Mouse (Mus musculus): ENCODE measurements at regions not wholly inside any gene's neighbourhood (a gene's known extent, or its start where the extent isn't known, plus 50 kb on each side); places are given as distances from the start of the nearest gene placed in this dataset.
A peak's percentile ranks its signal among the peaks of the same experiment; 100 is the strongest.

DNA sequence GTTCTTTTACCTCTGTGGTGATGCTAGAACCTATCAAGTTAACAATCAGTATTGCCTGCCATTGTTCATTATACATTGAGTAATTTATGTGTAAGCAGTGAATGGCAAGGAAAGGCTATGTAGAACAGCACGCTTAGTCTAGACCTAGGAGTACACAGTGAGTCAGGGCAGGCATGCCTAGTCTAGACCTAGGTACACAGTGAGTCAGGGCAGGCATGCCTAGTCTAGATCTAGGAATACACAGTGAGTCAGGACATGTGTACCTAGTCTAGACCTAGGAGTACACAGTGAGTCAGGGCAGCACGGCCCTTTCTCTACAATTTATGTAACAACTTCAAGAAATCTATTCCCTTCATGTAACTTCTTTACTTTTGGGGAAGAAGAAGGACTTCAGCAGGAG, 347.2 kb downstream of the Tmem232 start:
- no peak for ATAC-seq (ENCODE audit: low TSS enrichment)

DNA sequence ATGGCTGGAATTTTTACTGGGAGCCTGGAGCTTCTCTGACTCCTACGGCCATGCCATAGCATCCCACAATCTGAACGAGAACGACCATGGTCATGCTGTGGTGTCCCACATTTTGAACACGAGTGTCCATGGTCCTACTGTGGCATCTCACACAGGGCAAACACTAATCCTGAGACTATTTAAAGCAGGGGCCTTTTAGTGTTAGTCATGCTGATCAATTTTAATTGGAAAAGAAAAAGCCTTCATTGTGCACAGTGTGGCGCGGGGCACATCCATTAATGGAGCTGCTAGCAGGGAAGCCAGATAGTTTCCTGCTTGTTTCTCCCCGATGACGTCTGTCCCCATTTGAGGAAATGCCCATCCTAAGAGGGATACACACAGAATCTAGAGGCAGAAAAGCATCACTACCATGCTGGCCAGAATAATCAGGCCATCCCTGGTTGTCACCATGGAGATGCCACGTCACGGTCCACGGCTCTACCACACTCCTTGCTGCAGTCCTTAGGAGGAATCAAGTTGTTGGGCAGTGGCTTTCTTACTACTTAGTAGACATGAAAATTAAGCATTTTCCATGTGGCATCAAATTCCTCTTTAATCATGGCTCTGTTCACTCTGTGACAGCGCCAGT, 348.0 kb downstream of the Tmem232 start:
- ATAC-seq (ENCODE audit: low TSS enrichment) = no peak

DNA sequence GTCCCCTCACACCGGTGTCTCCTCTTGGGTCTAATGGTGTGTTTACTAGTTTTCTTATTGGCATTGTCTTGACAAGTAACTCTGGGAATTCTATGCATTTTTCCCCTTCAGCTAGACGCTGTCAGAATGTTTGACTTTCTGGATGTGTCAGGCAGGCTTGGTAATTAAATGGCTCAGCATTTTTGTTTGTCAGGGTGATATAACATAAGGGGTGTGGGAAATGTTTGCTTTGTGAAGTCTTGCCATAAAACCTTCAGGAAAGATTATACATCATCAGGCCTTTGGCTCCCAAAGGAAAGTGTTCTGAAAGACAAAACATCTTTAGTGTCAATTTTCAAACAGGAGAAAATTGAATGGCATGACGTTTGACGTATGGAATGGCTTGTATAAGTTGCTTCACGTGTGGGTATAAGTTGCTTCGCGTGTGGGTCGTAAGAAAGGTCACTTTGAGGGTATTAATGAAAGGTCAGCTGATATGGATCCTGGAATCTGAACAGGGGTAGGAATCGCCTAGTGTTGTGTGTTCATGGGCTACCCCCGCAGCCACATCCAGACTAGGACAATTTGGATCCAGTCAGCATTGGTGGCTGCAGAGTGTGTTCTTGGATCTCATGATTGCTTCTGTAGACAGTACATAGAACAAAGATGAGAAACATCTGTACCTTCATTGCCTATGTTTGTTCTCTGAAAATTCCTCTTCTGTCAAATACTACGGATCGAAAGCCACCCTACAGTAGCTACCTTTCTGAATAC, 349.6 kb downstream of the Tmem232 start:
- ATAC-seq (ENCODE audit: low TSS enrichment) = no peak

DNA sequence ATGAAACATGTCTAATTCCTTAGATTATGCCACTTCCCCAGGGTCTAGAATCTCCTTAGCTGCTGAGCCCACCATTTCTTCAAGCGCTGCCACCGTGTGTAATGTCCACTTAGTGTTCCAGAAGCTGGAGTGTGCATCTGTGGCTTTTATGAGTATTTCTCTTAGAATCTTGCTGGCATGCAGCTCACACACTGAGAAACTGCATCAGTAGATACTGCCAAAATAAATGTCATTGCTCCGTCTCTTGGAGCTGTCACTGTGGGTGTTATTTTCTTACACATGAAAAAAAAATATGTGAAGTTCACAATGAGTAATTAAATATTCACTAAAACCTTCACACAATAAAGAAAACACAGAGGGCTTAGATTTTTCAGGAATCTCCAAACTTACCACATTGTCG, 345.3 kb upstream of the 4930583I09Rik start:
- ATAC-seq (ENCODE audit: low TSS enrichment) = peak; percentile 73

DNA sequence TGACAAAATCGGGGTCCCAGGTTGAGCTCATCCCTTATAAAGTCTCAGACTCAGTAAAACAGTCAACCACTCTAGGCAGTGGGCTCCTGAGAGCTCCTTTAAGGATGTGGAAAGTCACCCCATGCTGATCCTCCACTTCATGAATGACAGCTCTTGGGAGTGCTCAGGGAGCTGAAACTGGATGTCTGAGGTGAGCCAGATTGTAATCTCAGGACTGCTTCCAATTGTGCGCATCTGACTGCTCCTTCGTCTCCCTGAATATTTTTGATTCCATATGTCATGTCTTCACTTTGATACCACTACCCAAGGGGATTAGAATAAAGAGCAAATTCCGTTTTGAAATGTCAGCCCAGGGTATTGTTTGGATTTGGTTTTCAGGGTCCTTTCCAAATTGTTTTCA, 339.9 kb upstream of the 4930583I09Rik start:
- ATAC-seq (ENCODE audit: low TSS enrichment) = no peak

DNA sequence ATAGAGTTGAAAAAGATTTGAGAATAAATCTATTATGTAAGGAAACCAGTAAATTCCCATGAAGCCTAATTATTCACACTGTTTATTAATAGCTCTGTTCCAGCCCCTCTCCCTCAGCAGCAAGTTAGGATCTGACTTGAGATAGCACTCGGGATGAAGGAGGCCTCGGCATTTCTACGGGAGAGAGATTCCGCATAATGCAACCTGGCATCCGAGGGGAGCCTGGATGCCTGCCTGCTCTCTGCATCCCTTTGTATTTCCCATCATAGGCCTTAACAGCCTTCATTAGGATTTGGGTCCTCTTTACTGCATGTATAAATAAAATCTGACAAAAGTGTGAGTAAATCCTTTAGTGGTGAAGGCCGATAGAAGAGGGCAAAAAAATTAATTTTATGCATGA, 338.2 kb upstream of the 4930583I09Rik start:
- no peak for ATAC-seq (ENCODE audit: low TSS enrichment)

DNA sequence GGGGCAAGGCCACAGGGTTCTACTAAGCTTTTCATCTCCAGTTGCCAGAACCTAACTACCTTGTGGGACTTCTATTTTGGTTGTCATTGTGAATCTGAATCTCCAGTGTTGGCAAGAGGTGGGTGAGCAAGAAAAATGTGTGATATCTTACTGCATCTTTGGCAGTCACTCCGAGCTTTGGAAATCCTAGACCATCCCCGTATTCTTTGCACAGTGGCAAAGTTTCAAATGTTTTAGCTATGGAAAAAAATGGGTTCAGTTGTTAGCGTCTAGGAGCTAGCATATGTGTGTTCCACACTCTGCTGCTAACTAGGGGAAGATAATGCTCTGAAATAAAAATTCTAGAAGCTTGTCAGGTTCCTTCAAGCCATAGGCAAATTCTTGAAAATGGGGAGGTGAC, 337.4 kb upstream of the 4930583I09Rik start:
- peak; percentile 84 for ATAC-seq (ENCODE audit: low TSS enrichment)

DNA sequence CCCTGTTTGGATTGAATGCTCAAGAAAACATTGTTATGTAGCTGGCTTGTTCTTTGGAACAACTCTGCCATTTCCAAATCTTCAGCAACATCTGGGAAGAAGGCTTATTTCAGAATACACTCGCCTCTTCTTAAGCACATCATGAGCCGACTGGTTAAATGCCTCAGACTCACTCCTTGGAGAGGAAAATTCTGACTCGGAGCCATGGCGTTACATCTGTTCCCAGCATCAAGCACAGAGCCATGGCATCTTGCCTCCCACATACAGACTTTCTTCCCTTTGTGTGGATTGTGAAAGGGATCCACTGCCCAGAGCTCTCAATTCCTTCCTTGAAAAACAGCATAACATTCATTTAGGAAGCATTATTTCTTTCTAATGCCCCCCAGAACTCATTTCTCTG, 334.8 kb upstream of the 4930583I09Rik start:
- ATAC-seq (ENCODE audit: low TSS enrichment) = peak; percentile 94

DNA sequence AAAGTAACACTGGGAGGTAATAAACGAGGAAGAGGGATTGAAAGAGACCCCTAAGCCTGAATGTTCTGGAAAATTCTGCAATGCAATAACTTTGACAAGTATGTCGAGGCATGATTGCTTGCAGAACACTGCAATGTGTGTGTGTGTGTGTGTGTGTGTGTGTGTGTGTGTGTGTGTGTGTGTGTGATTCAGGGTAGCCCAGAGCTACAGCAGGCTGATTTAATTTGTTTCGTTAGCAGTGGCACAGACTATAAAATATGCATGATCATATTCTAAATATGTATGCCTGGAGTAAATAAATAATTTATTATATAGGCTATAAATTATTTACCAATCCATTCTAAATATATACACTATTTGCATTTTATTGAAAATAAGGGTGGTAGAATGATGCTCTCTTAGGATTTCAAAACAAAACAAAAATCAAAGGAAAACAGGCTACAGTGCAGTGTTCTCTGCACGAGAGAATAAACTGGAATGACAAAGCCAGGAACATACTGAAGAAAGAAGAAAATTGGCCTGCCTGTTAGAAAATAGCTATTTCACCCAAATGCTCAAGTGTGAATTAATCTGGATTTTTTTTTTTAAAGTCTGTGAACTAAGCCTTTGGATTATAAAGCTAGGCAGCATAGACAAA, 334.2 kb upstream of the 4930583I09Rik start:
- ATAC-seq (ENCODE audit: low TSS enrichment) = no peak; the same call in 1 of the 2 replicates

DNA sequence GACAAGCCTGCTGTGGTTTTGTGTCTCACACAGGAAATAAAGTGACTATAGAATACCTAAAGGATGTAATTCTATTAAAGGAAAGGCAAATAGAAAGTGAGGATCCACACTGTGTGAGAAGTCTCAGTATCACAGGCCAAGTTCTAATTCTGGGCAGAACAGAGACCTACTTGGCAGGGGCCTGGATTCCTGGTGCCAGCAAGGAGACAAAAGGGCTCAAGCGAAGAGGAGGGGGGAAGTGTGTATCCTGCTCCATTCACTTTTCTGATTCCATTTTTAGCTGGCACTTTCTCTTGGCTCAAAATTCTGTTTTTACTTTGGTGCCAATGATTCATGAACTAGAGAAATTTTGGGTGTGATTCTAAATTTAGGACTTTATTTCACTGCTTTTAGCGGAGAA, 310.5 kb upstream of the 4930583I09Rik start:
- ATAC-seq (ENCODE audit: low TSS enrichment) = peak; percentile 95

DNA sequence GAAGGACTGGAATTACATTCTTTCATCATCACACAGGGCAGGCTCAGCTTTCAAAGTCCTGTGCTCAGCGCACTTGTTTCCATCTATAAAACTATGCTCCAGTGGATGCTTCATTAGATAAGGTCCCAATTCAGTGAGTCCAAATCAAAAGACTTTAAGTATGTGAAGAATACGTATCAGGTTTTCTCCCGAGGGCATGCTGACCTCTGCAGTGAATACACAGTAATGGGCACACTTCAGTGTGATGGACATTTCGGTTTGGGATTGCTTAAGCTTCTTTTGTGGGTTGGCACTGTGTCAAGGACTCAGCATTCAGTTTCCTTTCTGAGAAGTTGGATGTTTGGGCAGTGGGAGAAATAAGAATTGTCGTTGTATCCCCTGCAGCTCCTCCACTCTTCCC, 278.8 kb upstream of the 4930583I09Rik start:
- no peak for ATAC-seq (ENCODE audit: low TSS enrichment)

DNA sequence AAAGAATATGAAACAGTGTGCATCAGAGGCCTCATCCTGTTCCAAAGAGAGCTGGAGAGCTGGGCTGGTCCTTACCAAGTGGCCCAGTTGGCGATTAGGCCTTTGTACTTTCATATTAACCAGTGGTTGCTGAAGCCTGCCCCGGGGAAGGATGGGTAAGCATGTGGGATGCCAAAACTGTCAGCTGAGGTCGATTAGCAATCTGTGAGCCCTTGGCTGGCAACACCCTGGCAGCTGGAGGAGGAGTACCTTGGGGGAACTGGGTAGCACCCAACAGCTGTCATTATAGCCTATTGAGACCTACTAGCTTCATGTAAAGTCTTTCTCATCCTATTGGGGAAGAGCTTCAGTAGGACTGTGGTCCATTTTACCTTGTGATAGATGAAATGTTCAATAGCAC, 277.2 kb upstream of the 4930583I09Rik start:
- no peak for ATAC-seq (ENCODE audit: low TSS enrichment)

DNA sequence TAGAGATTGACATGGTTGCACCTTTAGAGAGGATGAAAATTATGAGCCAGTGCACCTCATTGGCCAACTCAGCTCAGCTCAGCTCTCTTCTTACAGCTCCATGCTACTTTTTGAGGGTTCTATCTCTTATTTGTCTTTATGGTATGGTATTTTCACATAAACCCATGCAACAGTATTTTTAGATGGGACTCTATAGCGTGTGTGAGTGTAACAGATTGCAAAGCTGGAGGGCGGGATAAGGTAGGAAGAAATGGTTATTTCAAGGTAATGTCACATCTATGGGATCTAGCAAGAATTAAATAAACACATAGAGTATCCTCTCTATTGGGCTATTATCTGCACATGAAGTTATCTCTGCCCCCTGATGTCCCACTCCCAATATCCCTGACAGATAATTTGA, 269.8 kb upstream of the 4930583I09Rik start:
- peak; percentile 93 for ATAC-seq (ENCODE audit: low TSS enrichment)

DNA sequence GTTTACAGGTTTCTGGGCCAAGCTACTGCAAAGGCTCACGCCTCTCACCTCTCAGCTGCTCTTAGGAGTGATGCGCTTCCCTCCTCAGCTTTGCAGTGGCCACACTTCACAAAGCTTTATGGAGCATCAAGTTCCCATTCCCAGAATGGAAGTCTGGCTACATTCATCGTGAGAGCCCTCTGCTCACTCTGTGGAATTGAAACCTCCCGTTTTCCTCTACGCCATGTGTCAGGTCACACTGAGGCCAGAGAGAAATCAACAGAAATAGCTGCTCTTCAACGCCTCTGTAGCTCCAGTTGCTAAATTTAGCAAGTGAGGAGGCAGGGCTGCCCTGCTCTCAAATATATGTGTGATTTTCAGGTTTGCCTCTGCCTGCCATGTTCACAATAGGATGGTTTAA, 265.3 kb upstream of the 4930583I09Rik start:
- ATAC-seq (ENCODE audit: low TSS enrichment) = no peak

DNA sequence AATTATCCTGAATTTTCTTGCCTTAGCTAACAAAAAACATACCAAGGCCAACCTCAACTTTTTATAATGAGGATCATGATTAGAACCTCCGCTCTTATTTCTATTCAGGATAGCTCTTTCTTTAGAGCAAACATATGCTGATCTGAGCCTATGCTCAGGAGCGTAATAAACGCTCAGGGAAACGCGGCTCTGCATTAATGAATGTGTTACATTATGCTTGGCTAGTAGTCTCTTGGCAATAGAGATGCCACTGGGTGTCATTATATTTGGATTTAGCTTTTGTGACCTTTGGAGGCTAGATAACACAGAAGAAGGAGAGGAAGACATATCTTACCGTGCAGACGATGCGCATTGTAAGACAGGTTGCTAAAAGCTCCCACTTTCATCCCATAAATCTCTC, 246.4 kb upstream of the 4930583I09Rik start:
- no peak for ATAC-seq (ENCODE audit: low TSS enrichment)

DNA sequence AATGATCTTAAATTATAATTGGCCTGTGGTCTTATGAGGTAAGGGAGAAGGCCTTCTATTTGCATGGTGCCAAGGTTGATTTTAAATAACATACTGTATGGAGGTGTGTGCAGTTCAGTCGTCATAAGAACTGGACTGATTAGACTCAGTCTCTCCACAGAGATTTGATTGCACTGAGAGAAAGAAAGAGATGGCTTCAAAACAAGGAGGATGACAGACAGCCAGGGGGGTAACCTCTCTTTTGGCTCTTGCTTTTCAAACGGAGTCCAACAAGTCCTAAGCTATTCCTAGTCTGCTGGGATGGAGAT, 245.9 kb upstream of the 4930583I09Rik start:
- no peak for ATAC-seq (ENCODE audit: low TSS enrichment)

DNA sequence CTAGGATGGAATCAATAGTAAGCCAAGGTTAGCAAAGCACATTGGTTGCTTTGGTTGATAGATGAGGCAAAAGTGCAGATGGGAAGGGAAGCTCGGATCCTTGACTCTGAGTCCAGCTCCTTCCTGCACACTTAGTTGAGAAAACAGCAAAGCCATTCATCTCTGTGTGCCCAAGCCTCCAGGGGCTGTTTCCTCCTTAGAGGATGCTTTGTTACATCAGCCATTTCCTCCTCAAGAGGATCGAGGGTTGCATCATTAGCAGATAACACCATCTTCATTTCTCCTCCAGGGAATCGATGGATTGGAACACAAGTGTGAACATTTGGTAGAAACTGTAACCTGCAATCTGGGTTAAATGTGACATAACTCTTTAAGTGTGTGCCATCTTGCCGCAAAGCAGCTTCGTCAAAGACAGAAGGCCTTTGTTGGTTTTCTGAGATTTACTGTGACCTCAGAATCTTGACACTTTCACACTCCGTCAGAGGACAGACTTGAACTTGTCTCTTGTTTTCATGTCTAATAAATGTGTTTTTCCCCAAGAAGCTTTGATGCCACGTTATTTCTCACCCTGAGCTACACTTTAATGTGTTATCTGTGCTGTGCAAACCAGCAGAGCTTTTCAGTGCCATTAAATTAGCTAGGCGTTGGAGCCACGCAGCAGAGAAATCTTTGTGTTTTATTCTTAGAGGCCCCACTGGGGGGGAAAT, 245.4 kb upstream of the 4930583I09Rik start:
- no peak for ATAC-seq (ENCODE audit: low TSS enrichment)

DNA sequence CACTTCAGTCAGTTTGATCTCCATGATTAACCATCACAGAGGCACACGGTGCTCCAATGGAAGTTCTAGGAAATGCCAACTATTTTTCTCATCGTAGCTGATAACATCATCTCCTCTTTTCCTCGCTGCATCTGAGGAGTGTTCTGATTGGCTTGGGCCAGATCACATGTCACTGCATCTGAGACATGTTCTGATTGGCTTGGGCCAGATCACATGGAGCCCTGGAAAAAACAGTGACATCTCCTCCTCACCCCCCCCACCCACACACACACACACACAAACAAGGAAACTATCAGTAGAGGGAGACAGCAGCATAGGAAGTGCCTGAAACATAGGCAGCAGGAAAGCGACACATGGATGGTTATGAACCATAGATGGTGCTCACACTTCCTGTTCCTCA, 239.0 kb upstream of the 4930583I09Rik start:
- no peak for ATAC-seq (ENCODE audit: low TSS enrichment)

DNA sequence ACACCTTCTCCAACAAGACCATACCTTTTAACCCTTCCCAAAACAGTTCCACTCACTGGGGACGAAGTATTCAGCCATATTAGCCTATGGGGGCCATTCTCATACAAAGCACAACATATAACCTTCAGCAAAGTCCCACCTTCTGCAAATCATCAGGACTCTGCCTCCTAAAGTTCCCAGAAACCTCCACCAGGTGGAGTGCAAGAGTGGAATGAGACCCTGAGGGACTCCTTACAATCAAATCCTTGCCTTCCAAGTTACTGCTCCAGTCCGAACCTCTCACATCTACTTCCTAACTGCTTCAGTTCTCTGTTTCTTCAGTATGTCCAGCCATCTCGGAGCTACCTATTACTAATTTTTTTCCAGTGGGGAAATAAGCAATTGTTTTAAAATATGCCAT, 235.2 kb upstream of the 4930583I09Rik start:
- peak; percentile 69; the same call in 1 of the 2 replicates for ATAC-seq (ENCODE audit: low TSS enrichment)

DNA sequence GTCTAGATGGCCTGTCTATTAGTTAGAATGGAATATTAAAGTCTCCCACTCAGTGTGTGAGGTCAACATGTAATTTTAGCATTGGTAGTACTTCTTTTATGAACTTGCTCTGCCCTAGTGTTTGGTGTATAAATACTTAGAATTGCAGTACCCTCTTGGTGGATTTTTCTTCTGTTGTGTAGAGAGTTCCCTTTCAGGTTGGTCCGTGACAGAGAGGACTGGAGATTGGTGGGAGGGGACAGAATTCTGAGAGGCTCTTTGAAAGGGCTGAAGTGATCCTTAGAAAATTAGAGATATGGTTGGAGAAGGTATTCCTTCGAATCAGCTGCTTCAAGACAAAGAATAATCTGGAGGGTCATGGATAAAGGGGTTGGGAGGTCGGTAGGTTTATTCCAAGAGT, 230.3 kb upstream of the 4930583I09Rik start:
- ATAC-seq (ENCODE audit: low TSS enrichment) = no peak

DNA sequence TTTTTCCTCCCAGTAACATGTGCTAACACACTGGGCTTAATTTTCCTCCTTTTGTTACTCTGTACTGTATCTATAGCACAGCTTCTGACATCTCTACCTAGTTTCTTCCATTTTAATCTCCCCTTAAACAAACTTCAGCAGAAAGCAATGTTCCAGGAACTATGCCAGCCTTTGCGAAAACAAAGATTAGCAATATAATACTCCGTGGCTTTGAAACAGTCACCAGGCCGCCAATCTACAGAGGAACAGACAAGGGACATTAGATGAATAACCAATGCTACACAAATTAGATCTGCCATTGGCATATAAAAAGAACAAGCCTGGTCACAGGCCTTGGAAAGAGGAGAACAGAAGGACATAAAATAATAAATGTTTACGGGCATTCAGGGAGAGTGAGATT, 220.2 kb upstream of the 4930583I09Rik start:
- no peak for ATAC-seq (ENCODE audit: low TSS enrichment)

DNA sequence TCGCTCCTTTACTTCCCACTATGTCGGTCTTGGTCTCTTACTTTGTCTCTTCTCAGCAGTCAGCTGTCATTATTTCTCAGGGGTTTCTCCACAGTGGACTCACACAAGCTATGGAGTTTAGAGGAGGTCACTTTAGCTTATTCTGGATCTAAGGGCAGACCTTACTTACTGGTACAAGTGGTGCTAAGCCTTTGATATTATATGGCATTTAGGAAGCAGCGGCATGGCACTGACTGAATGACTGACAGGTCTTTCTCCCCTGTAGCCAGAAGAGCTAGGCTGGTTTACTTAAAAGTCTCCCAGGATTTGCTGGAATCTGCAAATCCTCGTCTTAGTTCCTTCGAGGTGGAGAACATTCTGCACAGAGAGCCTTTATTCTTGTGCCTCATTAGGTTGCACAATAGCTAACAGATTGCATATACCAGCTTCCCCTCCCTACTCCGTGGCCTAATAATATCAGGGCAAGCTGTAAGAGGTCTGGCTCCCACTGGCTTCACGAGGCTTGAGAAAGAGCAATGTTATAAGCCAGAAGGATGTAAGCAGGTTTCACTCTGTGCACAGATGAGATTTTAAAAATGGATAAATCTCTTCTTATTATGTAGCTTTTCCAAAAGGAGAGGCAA, 214.1 kb upstream of the 4930583I09Rik start:
- peak; percentile 52; the same call in 1 of the 2 replicates for ATAC-seq (ENCODE audit: low TSS enrichment)
